Mouse (Mus musculus): ENCODE data around the gene Chek2.

The Chek2 gene

DNA sequence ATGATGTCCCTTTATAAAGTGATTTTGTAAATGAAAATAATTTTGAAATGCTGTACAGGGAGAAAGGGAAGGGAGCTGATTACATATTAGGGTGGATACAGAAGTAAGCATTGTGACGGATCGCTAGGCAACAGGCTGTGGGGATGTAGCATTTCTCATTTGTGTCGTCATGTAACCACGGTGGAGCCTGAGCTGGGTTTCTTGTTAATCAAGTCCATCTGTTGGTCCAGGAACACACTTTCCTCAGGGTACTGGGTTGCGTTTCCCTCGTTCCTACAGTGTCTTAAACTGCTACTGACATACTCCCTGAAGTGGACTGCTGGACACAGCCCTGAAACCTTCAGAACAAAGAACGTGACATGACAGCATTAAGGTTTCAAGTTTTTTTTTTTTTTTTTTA, 58.4 kb downstream of the Chek2 start:
- no peak for DNase-seq (ENCODE audit: low read depth, low spot score)

DNA sequence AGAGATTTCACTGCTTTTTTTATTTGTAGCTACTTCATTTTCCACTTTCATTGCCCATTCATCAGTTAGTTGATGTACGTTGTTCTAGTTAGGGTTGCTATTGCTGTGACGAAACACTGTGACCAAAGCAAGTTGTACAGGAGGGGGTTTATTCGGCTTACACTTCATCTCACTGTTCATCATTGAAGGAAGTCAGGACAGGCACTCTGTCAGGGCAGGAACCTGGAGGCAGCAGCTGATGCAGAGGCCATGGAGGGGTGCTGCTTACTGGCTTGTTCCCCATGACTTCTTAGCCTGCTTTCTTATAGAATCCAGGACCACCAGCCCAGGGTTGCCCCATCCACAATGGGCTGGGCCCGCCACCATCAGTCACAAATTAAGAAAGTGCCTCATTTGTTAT, 59.0 kb downstream of the Chek2 start:
- no peak for DNase-seq (ENCODE audit: low read depth, low spot score)

DNA sequence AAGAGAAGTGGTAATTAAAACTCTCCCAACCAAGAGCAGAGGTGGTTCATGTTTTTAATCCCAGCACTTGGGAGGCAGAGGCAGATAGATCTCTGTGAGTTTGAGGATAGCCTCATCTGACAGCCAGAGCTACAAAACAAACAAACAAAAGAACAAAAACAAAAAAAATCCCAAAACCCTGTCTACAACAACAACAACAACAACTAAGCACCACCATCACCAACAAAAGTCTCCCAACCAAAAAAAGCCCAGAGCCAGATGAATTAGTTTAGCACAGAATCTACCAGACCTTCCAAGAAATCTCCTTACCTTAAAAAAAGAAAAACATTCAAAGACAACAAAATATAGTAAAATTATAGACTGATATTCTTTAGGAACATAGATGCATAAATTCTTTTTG, 60.6 kb downstream of the Chek2 start:
- DNase-seq (ENCODE audit: low read depth, low spot score): no peak

DNA sequence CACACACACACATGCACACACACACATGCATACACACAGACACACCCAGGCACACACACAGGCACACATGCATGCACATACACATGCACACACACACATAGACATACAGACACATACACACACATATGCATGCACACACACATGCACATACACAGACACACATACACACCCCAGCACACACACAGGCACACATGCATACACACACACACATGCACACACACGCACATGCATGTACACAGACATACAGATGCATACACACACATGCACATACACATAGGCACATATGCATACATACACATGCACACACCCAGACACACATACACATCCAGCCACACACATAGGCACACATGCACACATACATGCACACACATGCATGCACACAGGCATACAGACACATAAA, 66.9 kb downstream of the Chek2 start:
- DNase-seq (ENCODE audit: low read depth, low spot score): no peak

DNA sequence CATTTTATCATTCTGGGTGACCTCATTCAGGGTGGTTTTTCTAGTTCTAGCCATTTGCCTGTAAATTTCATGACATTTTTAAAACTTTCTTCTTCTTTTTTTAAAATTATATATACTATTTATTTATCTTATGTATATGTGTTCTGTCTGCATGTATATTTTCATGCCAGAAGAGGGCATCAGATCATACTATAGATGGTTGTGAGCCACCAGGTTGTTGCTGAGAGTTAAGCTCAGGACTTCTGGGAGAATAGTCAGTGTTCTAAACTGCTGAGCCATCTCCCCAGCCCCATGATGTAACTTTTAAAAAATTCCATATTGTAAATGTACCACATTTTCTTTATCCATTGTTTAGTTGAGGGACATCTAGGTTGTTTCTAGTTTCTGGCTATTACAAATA, 69.1 kb downstream of the Chek2 start:
- DNase-seq (ENCODE audit: low read depth, low spot score): no peak

DNA sequence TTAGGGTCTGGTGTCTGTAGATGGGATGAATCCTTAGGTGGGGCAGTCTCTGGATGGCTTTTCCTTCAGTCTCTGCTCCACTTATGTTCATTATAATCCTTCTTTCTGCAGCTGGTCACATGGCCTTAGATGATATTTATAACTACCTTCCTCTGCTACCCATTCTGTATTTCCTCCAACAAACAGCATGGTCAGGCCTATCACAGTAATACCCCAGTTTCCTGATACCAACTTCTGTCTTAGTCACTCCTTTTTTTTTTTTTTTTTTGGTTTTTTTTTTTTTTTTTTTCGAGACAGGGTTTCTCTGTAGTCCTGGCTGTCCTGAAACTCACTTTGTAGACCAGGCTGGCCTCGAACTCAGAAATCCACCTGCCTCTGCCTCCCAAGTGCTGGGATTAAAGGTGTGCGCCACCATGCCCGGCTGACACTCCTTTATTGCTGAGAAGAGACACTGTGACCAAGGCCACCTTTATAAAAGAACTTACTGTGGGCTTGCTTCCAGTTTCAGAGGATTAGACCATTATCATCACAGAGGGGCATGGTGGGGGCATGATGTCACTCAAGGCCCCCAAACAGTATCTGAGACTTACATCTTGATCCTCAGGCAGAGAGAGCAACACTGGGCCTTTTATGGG, 70.3 kb downstream of the Chek2 start:
- DNase-seq (ENCODE audit: low read depth, low spot score): no peak

DNA sequence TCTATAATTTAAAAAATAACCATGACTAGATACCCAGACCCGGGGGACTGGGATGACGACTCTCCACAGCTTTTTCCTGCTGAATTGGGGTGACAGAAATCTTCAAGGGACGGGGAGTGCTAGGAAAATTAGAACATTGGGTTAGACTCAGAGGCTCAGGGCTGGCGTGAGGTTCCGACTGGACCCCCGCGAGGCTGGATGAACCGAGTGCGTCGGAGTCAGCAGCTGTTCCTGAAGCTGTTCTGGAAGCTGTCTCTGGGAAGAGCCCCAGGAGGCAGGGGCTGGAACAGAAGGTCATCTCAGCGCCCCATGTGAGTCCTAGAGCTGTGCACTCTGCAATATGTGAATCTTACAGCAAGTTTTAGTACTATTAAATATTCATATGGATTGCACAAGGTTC, 75.1 kb downstream of the Chek2 start:
- no peak for DNase-seq (ENCODE audit: low read depth, low spot score)

DNA sequence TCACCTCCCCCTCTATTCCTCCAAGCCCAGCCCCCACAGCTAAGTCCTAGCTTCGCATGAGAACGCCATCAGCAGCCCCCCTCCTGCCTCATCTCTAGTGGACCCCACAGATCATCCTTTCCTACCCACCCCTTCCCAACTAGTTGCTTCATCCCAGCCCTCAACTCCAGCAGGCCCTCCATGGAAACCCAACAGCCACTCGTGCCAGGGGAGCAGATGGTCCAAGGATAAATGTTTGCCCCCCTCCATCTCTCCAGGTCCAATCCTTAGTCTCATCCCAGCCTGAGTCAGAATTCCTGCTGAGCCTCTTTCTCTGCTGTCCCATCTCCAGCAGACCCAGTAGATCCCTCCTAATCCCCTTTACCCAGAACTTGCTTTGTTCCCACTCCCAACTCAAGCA, 76.5 kb downstream of the Chek2 start:
- DNase-seq (ENCODE audit: low read depth, low spot score): no peak

DNA sequence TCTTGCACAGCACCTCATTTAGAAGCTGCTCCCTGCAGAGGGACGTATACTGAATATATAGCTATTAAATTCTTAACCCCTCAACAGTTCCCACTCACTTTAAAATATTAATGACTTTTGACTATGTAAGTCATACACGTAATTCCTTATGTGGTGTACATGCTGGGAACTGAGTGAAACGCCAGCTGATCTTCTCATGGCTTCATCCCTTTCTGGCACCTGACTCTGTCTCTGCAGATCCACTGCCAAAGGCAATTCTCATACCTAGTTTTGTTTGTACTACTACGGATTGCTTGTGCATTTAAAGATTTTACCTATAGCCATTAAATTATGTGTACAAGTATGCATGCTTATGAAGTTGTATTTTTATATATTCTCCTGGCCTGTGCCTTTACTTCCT, 79.8 kb downstream of the Chek2 start:
- DNase-seq (ENCODE audit: low read depth, low spot score): no peak

DNA sequence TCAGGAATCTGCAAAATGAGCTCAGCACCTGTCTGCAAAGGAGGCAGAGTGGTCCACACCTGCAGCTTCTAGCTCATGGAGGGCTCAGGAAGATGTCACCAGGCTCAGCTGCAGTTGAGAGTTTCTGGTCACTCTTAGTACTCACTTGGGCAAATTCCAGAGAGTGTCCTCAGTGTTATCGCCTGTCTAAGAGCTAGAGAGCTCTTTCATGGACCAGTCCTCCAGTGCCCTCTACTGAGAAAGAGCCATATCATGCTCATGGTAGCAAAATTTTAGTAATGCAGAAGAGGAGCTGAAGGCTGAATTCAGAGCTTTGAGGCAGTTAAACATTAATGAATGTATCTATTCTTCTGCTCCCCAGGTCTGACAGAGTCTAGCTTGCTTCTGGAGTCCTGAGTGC, 83.6 kb downstream of the Chek2 start:
- DNase-seq (ENCODE audit: low read depth, low spot score): no peak

All from CD4-positive helper T cell, adult 2 months (primary cell).